Mouse (Mus musculus): Measurements from ENCODE around the gene Epm2aip1. TPM values are rescaled to one million over a fixed set of nuclear protein-coding genes. Genes with fewer than 3 reads are reported as not detected.

Gene Epm2aip1
- total RNA-seq, 1 experiment from 2014 or later = 16.5 TPM

- ATAC-seq (replicated peaks in 1 of 2; ENCODE audit: insufficient read depth in 1 of 2, low FRiP score in 2 of 2, low TSS enrichment in 1 of 2, low read depth in 1 of 2, poor library complexity in 2 of 2, severe bottlenecking in 2 of 2) = no peak
These were observed 2.2 kb downstream of the Epm2aip1 start for GRCm38 (mm10) chr9:111273958-111274357.

GRCm38 (mm10) chr9:111275156-111275555 is 3.4 kb downstream of the Epm2aip1 start:
- no peak for ATAC-seq (replicated peaks in 1 of 2; ENCODE audit: insufficient read depth in 1 of 2, low FRiP score in 2 of 2, low TSS enrichment in 1 of 2, low read depth in 1 of 2, poor library complexity in 2 of 2, severe bottlenecking in 2 of 2)

- ATAC-seq (replicated peaks in 1 of 2; ENCODE audit: insufficient read depth in 1 of 2, low FRiP score in 2 of 2, low TSS enrichment in 1 of 2, low read depth in 1 of 2, poor library complexity in 2 of 2, severe bottlenecking in 2 of 2) = no peak
These were observed 13.3 kb downstream of the Epm2aip1 start for GRCm38 (mm10) chr9:111285061-111285460.

GRCm38 (mm10) chr9:111285676-111286075 is 13.9 kb downstream of the Epm2aip1 start:
- ATAC-seq (replicated peaks in 1 of 2; ENCODE audit: insufficient read depth in 1 of 2, low FRiP score in 2 of 2, low TSS enrichment in 1 of 2, low read depth in 1 of 2, poor library complexity in 2 of 2, severe bottlenecking in 2 of 2) = no peak

GRCm38 (mm10) chr9:111286468-111286867 is 14.7 kb downstream of the Epm2aip1 start:
- no peak for ATAC-seq (replicated peaks in 1 of 2; ENCODE audit: insufficient read depth in 1 of 2, low FRiP score in 2 of 2, low TSS enrichment in 1 of 2, low read depth in 1 of 2, poor library complexity in 2 of 2, severe bottlenecking in 2 of 2)

GRCm38 (mm10) chr9:111287956-111288355 is 16.2 kb downstream of the Epm2aip1 start:
- ATAC-seq (replicated peaks in 1 of 2; ENCODE audit: insufficient read depth in 1 of 2, low FRiP score in 2 of 2, low TSS enrichment in 1 of 2, low read depth in 1 of 2, poor library complexity in 2 of 2, severe bottlenecking in 2 of 2) = no peak

GRCm38 (mm10) chr9:111289294-111289831 is 17.6 kb downstream of the Epm2aip1 start:
- peak; percentile 44 to 53; a peak in 2 of 4 replicates for ATAC-seq (replicated peaks in 1 of 2; ENCODE audit: insufficient read depth in 1 of 2, low FRiP score in 2 of 2, low TSS enrichment in 1 of 2, low read depth in 1 of 2, poor library complexity in 2 of 2, severe bottlenecking in 2 of 2)

GRCm38 (mm10) chr9:111289832-111290339 is 18.2 kb downstream of the Epm2aip1 start:
- peak; percentile 94 to 95 for ATAC-seq (replicated peaks in 1 of 2; ENCODE audit: insufficient read depth in 1 of 2, low FRiP score in 2 of 2, low TSS enrichment in 1 of 2, low read depth in 1 of 2, poor library complexity in 2 of 2, severe bottlenecking in 2 of 2)

- ATAC-seq (replicated peaks in 1 of 2; ENCODE audit: insufficient read depth in 1 of 2, low FRiP score in 2 of 2, low TSS enrichment in 1 of 2, low read depth in 1 of 2, poor library complexity in 2 of 2, severe bottlenecking in 2 of 2) = no peak
These were observed 18.9 kb downstream of the Epm2aip1 start for GRCm38 (mm10) chr9:111290539-111291100.

GRCm38 (mm10) chr9:111293234-111293633 is 21.5 kb downstream of the Epm2aip1 start:
- no peak for ATAC-seq (replicated peaks in 1 of 2; ENCODE audit: insufficient read depth in 1 of 2, low FRiP score in 2 of 2, low TSS enrichment in 1 of 2, low read depth in 1 of 2, poor library complexity in 2 of 2, severe bottlenecking in 2 of 2)

- no peak for ATAC-seq (replicated peaks in 1 of 2; ENCODE audit: insufficient read depth in 1 of 2, low FRiP score in 2 of 2, low TSS enrichment in 1 of 2, low read depth in 1 of 2, poor library complexity in 2 of 2, severe bottlenecking in 2 of 2)
These were observed 23.2 kb downstream of the Epm2aip1 start for GRCm38 (mm10) chr9:111294911-111295310.

- no peak for ATAC-seq (replicated peaks in 1 of 2; ENCODE audit: insufficient read depth in 1 of 2, low FRiP score in 2 of 2, low TSS enrichment in 1 of 2, low read depth in 1 of 2, poor library complexity in 2 of 2, severe bottlenecking in 2 of 2)
These were observed 23.6 kb downstream of the Epm2aip1 start for GRCm38 (mm10) chr9:111295323-111295722.

GRCm38 (mm10) chr9:111296433-111296832 is 24.7 kb downstream of the Epm2aip1 start:
- ATAC-seq (replicated peaks in 1 of 2; ENCODE audit: insufficient read depth in 1 of 2, low FRiP score in 2 of 2, low TSS enrichment in 1 of 2, low read depth in 1 of 2, poor library complexity in 2 of 2, severe bottlenecking in 2 of 2) = no peak

- no peak for ATAC-seq (replicated peaks in 1 of 2; ENCODE audit: insufficient read depth in 1 of 2, low FRiP score in 2 of 2, low TSS enrichment in 1 of 2, low read depth in 1 of 2, poor library complexity in 2 of 2, severe bottlenecking in 2 of 2)
These were observed 26.9 kb downstream of the Epm2aip1 start for GRCm38 (mm10) chr9:111298606-111299005.

- no peak for ATAC-seq (replicated peaks in 1 of 2; ENCODE audit: insufficient read depth in 1 of 2, low FRiP score in 2 of 2, low TSS enrichment in 1 of 2, low read depth in 1 of 2, poor library complexity in 2 of 2, severe bottlenecking in 2 of 2)
These were observed 30.6 kb downstream of the Epm2aip1 start for GRCm38 (mm10) chr9:111302196-111302831.

GRCm38 (mm10) chr9:111304036-111304435 is 32.3 kb downstream of the Epm2aip1 start:
- ATAC-seq (replicated peaks in 1 of 2; ENCODE audit: insufficient read depth in 1 of 2, low FRiP score in 2 of 2, low TSS enrichment in 1 of 2, low read depth in 1 of 2, poor library complexity in 2 of 2, severe bottlenecking in 2 of 2) = no peak

- no peak for ATAC-seq (replicated peaks in 1 of 2; ENCODE audit: insufficient read depth in 1 of 2, low FRiP score in 2 of 2, low TSS enrichment in 1 of 2, low read depth in 1 of 2, poor library complexity in 2 of 2, severe bottlenecking in 2 of 2)
These were observed 34.4 kb downstream of the Epm2aip1 start for GRCm38 (mm10) chr9:111306142-111306541.

GRCm38 (mm10) chr9:111311031-111311842 is 39.5 kb downstream of the Epm2aip1 start, which contains the start of gene Trank1:
Gene Trank1 (plus strand): TSS chr9:111311739.
- 0 out of 4 replicates have a peak, but pooled peaks of 1 of the 2 experiments have one; percentile 25 for ATAC-seq (replicated peaks in 1 of 2; ENCODE audit: insufficient read depth in 1 of 2, low FRiP score in 2 of 2, low TSS enrichment in 1 of 2, low read depth in 1 of 2, poor library complexity in 2 of 2, severe bottlenecking in 2 of 2)

Data from hematopoietic stem cell, adult 5-6 weeks (primary cell).